Mouse (Mus musculus): Measurements from ENCODE around the gene Gm17535. TPM values are rescaled to one million over a fixed set of nuclear protein-coding genes. Genes with fewer than 3 reads are reported as not detected.
A peak's percentile ranks its signal among the peaks of the same experiment; 100 is the strongest.
"Not testable (repeated sequence)": the region's sequence is repeated elsewhere in the genome, so short reads cannot be mapped to it uniquely, and the experiment has no call there.

Gene Gm17535
- not detected for polyA plus RNA-seq (2017; shearing (Covaris generic))

DNA sequence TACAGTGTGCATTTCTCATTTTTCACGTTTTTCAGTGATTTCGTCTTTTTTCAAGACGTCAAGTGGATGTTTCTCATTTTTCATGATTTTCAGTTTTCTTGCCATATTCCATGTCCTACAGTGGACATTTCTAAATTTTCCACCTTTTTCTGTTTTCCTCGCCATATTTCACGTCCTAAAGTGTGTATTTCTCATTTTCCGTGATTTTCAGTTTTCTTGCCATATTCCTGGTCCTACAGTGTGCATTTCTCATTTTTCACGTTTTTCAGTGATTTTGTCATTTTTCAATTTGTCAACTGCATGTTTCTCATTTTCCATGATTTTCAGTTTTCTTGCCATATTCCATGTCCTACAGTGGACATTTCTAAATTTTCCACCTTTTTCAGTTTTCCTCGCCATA, at the start of gene Gm17535:
Gm17535 (plus strand) TSS at position 301 of the 400 bp plus-strand sequence.
- not testable (repeated sequence) for ATAC-seq

DNA sequence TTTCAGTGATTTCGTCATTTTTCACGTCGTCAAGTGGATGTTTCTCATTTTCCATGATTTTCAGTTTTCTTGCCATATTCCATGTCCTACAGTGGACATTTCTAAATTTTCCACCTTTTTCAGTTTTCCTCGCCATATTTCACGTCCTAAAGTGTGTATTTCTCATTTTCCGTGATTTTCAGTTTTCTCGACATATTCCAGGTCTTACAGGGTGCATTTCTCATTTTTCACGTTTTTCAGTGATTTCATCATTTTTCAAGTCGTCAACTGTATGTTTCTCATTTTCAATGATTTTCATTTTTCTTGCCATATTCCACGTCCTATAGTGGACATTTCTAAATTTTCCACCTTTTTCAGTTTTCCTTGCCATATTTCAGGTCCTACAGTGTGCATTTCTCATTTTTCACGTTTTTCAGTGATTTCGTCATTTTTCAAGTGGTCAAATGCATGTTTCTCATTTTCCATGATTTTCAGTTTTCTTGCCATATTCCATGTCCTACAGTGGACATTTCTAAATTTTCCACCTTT, 33.9 kb upstream of the Gm17535 start, which contains the start of gene Gm10722:
Gm10722 (plus strand) TSS at position 478 of the 528 bp plus-strand sequence.
- ATAC-seq = not testable (repeated sequence)

DNA sequence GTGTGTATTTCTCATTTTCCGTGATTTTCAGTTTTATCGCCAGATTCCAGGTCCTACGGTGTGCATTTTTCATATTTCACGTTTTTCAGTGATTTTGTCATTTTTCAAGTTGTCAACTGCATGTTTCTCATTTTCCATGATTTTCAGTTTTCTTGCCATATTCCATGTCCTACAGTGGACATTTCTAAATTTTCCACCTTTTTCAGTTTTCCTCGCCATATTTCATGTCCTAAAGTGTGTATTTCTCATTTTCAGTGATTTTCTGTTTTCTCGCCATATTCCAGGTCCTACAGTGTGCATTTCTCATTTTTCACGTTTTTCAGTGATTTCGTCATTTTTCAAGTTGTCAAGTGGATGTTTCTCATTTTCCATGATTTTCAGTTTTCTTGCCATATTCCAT, 33.4 kb upstream of the Gm17535 start:
- ATAC-seq = not testable (repeated sequence)

DNA sequence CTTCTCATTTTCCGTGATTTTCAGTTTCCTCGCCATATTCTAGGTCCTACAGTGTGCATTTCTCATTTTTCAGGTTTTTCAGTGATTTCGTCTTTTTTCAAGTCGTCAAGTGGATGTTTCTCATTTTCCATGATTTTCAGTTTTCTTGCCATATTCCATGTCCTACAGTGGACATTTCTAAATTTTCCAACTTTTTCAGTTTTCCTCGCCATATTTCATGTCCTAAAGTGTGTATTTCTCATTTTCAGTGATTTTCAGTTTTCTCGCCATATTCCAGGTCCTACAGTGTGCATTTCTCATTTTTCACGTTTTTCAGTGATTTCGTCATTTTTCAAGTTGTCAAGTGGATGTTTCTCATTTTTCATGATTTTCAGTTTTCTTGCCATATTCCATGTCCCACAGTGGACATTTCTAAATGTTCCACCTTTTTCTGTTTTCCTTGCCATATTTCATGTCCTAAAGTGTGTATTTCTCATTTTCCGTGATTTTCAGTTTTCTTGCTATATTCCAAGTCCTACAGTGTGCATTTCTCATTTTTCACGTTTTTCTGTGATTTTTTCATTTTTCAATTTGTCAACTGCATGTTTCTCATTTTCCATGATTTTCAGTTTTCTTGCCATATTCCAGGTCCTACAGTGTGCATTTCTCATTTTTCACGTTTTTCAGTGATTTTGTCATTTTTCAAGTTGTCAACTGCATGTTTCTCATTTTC, 32.3 kb upstream of the Gm17535 start:
- ATAC-seq = peak; percentile 41

DNA sequence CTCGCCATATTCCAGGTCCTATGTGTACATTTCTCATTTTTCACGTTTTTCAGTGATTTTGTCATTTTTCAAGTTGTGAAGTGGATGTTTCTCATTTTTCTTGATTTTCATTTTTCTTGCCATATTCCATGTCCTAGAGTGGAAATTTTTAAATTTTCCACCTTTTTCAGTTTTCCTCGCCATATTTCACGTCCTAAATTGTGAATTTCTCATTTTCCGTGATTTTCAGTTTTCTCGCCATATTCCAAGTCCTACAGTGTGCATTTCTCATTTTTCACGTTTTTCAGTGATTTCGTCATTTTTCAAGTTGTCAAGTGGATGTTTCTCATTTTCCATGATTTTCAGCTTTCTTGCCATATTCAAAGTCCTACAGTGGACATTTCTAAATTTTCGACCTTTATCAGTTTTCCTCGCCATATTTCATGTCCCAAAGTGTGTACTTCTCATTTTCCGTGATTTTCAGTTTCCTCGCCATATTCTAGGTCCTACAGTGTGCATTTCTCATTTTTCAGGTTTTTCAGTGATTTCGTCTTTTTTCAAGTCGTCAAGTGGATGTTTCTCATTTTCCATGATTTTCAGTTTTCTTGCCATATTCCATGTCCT, 31.5 kb upstream of the Gm17535 start, which contains the start of gene Gm11168:
Gm11168 (plus strand) TSS at position 553 of the 603 bp plus-strand sequence.
- ATAC-seq = not testable (repeated sequence)

DNA sequence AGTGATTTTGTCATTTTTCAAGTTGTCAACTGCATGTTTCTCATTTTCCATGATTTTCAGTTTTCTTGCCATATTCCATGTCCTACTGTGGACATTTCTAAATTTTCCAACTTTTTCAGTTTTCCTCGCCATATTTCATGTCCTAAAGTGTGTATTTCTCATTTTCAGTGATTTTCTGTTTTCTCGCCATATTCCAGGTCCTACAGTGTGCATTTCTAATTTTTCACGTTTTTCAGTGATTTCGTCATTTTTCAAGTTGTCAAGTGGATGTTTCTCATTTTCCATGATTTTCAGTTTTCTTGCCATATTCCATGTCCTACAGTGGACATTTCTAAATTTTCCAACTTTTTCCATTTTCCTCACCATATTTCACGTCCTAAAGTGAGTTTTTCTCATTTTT, 28.2 kb upstream of the Gm17535 start:
- ATAC-seq = not testable (repeated sequence)

DNA sequence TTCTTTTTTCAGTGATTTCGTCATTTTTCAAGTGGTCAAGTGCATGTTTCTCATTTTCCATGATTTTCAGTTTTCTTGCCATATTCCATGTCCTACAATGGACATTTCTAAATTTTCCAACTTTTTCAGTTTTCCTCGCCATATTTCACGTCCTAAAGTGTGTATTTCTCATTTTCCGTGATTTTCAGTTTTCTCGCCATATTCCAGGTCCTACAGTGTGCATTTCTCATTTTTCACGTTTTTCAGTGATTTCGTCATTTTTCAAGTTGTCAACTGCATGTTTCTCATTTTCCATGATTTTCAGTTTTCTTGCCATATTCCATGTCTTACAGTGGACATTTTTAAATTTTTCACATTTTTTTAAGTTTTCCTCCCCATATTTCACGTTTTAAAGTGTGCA, 27.8 kb upstream of the Gm17535 start:
- ATAC-seq = peak; percentile 36

DNA sequence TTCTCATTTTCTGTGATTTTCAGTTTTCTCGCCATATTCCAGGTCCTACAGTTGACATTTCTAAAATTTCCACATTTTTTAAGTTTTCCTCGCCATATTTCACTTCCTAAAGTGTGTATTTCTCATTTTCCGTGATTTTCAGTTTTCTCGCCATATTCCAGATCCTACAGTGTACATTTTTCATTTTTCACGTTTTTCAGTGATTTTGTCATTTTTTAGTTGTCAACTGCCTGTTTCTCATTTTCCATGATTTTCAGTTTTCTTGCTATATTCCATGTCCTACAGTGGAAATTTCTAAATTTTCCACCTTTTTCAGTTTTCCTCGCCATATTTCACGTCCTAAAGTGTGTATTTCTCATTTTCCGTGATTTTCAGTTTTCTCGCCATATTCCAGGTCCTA, 27.1 kb upstream of the Gm17535 start:
- ATAC-seq = not testable (repeated sequence)

DNA sequence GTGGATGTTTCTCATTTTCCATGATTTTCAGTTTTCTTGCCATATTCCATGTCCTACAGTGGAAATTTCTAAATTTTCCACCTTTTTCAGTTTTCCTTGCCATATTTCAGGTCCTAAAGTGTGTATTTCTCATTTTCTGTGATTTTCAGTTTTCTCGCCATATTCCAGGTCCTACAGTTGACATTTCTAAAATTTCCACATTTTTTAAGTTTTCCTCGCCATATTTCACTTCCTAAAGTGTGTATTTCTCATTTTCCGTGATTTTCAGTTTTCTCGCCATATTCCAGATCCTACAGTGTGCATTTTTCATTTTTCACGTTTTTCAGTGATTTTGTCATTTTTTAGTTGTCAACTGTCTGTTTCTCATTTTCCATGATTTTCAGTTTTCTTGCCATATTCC, 25.1 kb upstream of the Gm17535 start:
- not testable (repeated sequence) for ATAC-seq

DNA sequence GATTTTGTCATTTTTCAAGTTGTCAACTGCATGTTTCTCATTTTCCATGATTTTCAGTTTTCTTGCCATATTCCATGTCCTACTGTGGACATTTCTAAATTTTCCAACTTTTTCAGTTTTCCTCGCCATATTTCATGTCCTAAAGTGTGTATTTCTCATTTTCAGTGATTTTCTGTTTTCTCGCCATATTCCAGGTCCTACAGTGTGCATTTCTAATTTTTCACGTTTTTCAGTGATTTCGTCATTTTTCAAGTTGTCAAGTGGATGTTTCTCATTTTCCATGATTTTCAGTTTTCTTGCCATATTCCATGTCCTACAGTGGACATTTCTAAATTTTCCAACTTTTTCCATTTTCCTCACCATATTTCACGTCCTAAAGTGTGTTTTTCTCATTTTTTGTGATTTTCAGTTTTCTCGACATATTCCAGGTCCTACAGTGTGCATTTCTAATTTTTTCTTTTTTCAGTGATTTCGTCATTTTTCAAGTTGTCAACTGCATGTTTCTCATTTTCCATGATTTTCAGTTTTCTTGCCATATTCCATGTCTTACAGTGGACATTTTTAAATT, 22.3 kb upstream of the Gm17535 start:
- ATAC-seq = not testable (repeated sequence)

DNA sequence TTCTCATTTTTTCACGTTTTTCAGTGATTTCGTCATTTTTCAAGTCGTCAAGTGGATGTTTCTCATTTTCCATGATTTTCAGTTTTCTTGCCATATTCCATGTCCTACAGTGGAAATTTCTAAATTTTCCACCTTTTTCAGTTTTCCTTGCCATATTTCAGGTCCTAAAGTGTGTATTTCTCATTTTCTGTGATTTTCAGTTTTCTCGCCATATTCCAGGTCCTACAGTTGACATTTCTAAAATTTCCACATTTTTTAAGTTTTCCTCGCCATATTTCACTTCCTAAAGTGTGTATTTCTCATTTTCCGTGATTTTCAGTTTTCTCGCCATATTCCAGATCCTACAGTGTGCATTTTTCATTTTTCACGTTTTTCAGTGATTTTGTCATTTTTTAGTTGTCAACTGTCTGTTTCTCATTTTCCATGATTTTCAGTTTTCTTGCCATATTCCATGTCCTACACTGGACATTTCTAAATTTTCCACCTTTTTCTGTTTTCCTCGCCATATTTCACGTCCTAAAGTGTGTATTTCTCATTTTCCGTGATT, 21.6 kb upstream of the Gm17535 start, which contains the start of gene Gm10721:
Gm10721 (plus strand) TSS at position 408 of the 547 bp plus-strand sequence.
- peak; percentile 25 for ATAC-seq

DNA sequence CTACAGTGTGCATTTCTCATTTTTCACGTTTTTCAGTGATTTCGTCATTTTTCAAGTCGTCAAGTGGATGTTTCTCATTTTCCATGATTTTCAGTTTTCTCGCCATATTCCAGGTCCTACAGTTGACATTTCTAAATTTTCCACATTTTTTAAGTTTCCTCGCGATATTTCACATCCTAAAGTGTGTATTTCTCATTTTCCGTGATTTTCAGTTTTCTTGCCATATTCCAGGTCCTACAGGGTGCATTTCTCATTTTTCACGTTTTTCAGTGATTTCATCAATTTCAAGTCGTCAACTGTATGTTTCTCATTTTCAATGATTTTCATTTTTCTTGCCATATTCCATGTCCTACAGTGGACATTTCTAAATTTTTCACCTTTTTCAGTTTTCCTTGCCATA, 19.0 kb upstream of the Gm17535 start, which contains the start of gene Gm10720:
Gm10720 (plus strand) TSS at position 301 of the 400 bp plus-strand sequence.
- not testable (repeated sequence) for ATAC-seq

DNA sequence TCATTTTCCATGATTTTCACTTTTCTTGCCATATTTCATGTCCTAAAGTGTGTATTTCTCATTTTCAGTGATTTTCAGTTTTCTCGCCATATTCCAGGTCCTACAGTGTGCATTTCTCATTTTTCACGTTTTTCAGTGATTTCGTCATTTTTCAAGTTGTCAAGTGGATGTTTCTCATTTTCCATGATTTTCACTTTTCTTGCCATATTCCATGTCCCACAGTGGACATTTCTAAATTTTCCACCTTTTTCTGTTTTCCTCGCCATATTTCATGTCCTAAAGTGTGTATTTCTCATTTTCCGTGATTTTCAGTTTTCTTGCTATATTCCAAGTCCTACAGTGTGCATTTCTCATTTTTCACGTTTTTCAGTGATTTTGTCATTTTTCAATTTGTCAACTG, 18.5 kb upstream of the Gm17535 start:
- ATAC-seq = not testable (repeated sequence)

DNA sequence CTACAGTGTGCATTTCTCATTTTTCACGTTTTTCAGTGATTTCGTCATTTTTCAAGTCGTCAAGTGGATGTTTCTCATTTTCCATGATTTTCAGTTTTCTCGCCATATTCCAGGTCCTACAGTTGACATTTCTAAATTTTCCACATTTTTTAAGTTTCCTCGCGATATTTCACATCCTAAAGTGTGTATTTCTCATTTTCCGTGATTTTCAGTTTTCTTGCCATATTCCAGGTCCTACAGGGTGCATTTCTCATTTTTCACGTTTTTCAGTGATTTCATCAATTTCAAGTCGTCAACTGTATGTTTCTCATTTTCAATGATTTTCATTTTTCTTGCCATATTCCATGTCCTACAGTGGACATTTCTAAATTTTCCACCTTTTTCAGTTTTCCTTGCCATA, 17.3 kb upstream of the Gm17535 start, which contains the start of gene Gm10719:
Gm10719 (plus strand) TSS at position 301 of the 400 bp plus-strand sequence.
- not testable (repeated sequence) for ATAC-seq

DNA sequence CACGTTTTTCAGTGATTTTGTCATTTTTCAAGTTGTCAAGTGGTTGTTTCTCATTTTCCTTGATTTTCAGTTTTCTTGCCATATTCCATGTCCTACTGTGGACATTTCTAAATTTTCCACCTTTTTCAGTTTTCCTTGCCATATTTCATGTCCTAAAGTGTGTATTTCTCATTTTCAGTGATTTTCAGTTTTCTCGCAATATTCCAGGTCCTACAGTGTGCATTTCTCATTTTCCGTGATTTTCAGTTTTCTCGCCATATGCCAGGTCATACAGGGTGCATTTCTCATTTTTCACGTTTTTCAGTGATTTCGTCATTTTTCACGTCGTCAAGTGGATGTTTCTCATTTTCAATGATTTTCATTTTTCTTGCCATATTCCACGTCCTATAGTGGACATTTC, 15.5 kb upstream of the Gm17535 start:
- not testable (repeated sequence) for ATAC-seq

DNA sequence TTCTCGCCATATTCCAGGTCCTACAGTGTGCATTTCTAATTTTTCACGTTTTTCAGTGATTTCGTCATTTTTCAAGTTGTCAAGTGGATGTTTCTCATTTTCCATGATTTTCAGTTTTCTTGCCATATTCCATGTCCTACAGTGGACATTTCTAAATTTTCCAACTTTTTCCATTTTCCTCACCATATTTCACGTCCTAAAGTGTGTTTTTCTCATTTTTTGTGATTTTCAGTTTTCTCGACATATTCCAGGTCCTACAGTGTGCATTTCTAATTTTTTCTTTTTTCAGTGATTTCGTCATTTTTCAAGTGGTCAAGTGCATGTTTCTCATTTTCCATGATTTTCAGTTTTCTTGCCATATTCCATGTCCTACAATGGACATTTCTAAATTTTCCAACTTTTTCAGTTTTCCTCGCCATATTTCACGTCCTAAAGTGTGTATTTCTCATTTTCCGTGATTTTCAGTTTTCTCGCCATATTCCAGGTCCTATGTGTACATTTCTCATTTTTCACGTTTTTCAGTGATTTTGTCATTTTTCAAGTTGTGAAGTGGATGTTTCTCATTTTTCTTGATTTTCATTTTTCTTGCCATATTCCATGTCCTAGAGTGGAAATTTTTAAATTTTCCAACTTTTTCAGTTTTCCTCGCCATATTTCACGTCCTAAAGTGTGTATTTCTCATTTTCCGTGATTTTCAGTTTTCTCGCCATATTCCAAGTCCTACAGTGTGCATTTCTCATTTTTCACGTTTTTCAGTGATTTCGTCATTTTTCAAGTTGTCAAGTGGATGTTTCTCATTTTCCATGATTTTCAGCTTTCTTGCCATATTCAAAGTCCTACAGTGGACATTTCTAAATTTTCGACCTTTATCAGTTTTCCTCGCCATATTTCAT, 14.3 kb upstream of the Gm17535 start:
- not testable (repeated sequence) for ATAC-seq

DNA sequence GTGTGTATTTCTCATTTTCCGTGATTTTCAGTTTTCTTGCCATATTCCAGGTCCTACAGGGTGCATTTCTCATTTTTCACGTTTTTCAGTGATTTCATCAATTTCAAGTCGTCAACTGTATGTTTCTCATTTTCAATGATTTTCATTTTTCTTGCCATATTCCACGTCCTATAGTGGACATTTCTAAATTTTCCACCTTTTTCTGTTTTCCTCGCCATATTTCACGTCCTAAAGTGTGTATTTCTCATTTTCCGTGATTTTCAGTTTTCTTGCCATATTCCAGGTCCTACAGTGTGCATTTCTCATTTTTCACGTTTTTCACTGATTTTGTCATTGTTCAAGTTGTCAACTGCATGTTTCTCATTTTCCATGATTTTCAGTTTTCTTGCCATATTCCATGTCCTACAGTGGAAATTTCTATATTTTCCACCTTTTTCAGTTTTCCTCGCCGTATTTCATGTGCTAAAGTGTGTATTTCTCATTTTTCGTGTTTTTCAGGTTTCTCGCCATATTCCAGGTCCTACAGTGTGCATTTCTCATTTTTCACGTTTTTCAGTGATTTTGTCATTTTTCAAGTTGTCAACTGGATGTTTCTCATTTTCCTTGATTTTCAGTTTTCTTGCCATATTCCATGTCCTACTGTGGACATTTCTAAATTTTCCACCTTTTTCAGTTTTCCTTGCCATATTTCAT, 11.9 kb upstream of the Gm17535 start:
- not testable (repeated sequence) for ATAC-seq

DNA sequence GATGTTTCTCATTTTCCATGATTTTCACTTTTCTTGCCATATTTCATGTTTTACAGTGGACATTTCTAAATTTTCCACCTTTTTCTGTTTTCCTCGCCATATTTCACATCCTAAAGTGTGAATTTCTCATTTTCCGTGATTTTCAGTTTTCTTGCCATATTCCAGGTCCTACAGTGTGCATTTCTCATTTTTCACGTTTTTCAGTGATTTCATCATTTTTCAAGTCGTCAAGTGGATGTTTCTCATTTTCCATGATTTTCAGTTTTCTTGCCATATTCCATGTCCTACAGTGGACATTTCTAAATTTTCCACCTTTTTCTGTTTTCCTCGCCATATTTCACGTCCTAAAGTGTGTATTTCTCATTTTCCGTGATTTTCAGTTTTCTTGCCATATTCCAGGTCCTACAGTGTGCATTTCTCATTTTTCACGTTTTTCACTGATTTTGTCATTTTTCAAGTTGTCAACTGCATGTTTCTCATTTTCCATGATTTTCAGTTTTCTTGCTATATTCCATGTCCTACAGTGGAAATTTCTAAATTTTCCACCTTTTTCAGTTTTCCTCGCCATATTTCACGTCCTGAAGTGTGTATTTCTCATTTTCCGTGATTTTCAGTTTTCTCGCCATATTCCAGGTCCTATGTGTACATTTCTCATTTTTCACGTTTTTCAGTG, 11.0 kb upstream of the Gm17535 start, which contains the start of gene Gm10718:
Gm10718 (plus strand) TSS at position 236 of the 673 bp plus-strand sequence.
- not testable (repeated sequence) for ATAC-seq

DNA sequence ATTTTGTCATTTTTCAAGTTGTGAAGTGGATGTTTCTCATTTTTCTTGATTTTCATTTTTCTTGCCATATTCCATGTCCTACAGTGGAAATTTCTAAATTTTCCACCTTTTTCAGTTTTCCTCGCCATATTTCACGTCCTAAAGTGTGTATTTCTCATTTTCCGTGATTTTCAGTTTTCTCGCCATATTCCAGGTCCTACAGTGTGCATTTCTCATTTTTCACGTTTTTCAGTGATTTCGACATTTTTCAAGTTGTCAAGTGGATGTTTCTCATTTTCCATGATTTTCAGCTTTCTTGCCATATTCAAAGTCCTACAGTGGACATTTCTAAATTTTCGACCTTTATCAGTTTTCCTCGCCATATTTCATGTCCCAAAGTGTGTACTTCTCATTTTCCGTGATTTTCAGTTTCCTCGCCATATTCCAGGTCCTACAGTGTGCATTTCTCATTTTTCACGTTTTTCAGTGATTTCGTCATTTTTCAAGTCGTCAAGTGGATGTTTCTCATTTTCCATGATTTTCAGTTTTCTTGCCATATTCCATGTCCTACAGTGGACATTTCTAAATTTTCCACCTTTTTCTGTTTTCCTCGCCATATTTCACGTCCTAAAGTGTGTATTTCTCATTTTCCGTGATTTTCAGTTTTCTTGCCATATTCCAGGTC, 10.3 kb upstream of the Gm17535 start:
- not testable (repeated sequence) for ATAC-seq
